Mouse (Mus musculus) liver, adult 2 months (tissue): ENCODE data around the gene Teddm1b. TPM values are rescaled to one million over a fixed set of nuclear protein-coding genes. Genes with fewer than 3 reads are reported as not detected.

ENCODE experiments used
- DNase-seq: peaks from one replicate; pipeline ENCODE4 v3.0.0-alpha.2; 2011; ENCODE audit warnings: low read depth, low spot score; ENCODE audit errors: extremely low read depth
- H3K27ac ChIP-seq: fragments of 200-500 bp; replicated peaks from 2 replicates; pipeline ENCODE4 v1.5.1; 2012; ENCODE audit warnings: low read depth, mild to moderate bottlenecking, control low read depth, inconsistent platforms, low read length; ENCODE audit not compliant: insufficient read depth
- H3K27me3 ChIP-seq: fragments of 200-500 bp; 2 replicates; pipeline ENCODE4 v1.6.1; 2012; ENCODE audit warnings: mild to moderate bottlenecking, moderate library complexity, low read length, inconsistent platforms; ENCODE audit not compliant: control insufficient read depth, insufficient read depth
- H3K36me3 ChIP-seq: fragments of 200-500 bp; 2 replicates; pipeline ENCODE4 v1.6.1; 2012; ENCODE audit warnings: low read length, inconsistent platforms; ENCODE audit not compliant: control insufficient read depth, insufficient read depth
- H3K4me1 ChIP-seq: fragments of 200-500 bp; 2 replicates; pipeline ENCODE4 v1.6.1; 2011; ENCODE audit warnings: low read length; ENCODE audit not compliant: control insufficient read depth, insufficient read depth
- H3K4me3 ChIP-seq: fragments of 200-500 bp; 2 replicates; pipeline ENCODE4 v1.5.1; 2011; ENCODE audit warnings: low read depth, mild to moderate bottlenecking, control low read depth, low read length, moderate library complexity; ENCODE audit not compliant: insufficient read depth
- H3K79me2 ChIP-seq: fragments of 200-500 bp; 2 replicates; pipeline ENCODE4 v1.6.1; 2012; ENCODE audit warnings: inconsistent platforms, mild to moderate bottlenecking, low read length, moderate library complexity; ENCODE audit not compliant: control insufficient read depth, insufficient read depth
- H3K9ac ChIP-seq: fragments of 200-500 bp; 2 replicates; pipeline ENCODE4 v1.6.1; 2012; ENCODE audit warnings: low read depth, mild to moderate bottlenecking, control low read depth, inconsistent platforms, low read length
- CTCF ChIP-seq: fragments of 200-500 bp; IDR thresholded peaks from 2 replicates; pipeline ENCODE4 v1.5.1; 2011; ENCODE audit warnings: low read depth, low read length, control low read depth
- POLR2A ChIP-seq: fragments of 200-500 bp; IDR thresholded peaks from 2 replicates; pipeline ENCODE4 v1.6.1; 2011; ENCODE audit warnings: low read length, control low read depth; ENCODE audit not compliant: insufficient read depth; ENCODE audit errors: extremely low read depth
- WGBS: fragments of 180-500 bp; shearing (Covaris S2); methylation state at CpG from one replicate; pipeline ENCODE4 v1.1.7; 2018; 5-methylcytosine and 5-hydroxymethylcytosine counted together
- polyA plus RNA-seq: library from polyadenylated mRNA; depleted of rRNA; stranded (reverse); fragments of >200 nt; gene quantifications from 2 replicates; pipeline ENCODE4 v1.2.3, GENCODE M21; 2012; rRNA removed
- total RNA-seq: library from RNA; depleted of rRNA; stranded (reverse); fragments of >200 nt; gene quantifications from 2 replicates; pipeline ENCODE4 v1.2.3, GENCODE M21; 2014; rRNA removed

Teddm1b gene
- 0.07 and 0.09 TPM in 2 replicates for total RNA-seq
- 0.10 TPM in 2 replicates for polyA plus RNA-seq

GRCm38 (mm10) chr1:153874045-153874444, at the start of gene Teddm1b:
Gene Teddm1b, plus strand, starts transcription at chr1:153874345.
- H3K9ac ChIP-seq, result no peak within 1 kb of the TSS
- WGBS, result 86% methylated on average over 6 of the region's 6 CpGs
- no peaks in the 10 kb centered on the region for H3K36me3 ChIP-seq
- H3K79me2 ChIP-seq, result no peaks in the 10 kb centered on the region
- no peak within 1 kb of the TSS for H3K4me3 ChIP-seq
- TF ChIP-seq POLR2A (no peak), CTCF (no peak)
- DNase-seq, result no peak
- no peak within 1 kb of the TSS for H3K27ac ChIP-seq
- H3K4me1 ChIP-seq, result no peaks in the 10 kb centered on the region
- no peaks in the 10 kb centered on the region for H3K27me3 ChIP-seq

- no peaks in the 10 kb centered on the region for H3K4me1 ChIP-seq
- TF ChIP-seq POLR2A (no peak), CTCF (no peak)
- no peaks in the 10 kb centered on the region for H3K36me3 ChIP-seq
- no peak overlapping the region for H3K9ac ChIP-seq
- 0 out of 2 replicates have a peak, but pooled peaks cover 2% of the 10 kb centered on the region for H3K27me3 ChIP-seq
- 90% methylated on average over 4 of the region's 4 CpGs for WGBS
- H3K4me3 ChIP-seq, result no peak overlapping the region
- H3K27ac ChIP-seq, result no peak overlapping the region
- DNase-seq, result no peak
- no peaks in the 10 kb centered on the region for H3K79me2 ChIP-seq
Measured at GRCm38 (mm10) chr1:153830746-153831145, 43.4 kb upstream of the Teddm1b start.

GRCm38 (mm10) chr1:153836036-153836435, 38.1 kb upstream of the Teddm1b start:
- no peaks in the 10 kb centered on the region for H3K36me3 ChIP-seq
- H3K4me3 ChIP-seq, result no peak overlapping the region
- 68% methylated on average over 4 of the region's 4 CpGs for WGBS
- DNase-seq, result no peak
- H3K27ac ChIP-seq, result no peak overlapping the region
- H3K79me2 ChIP-seq, result no peaks in the 10 kb centered on the region
- H3K4me1 ChIP-seq, result no peaks in the 10 kb centered on the region
- no peak overlapping the region for H3K9ac ChIP-seq
- H3K27me3 ChIP-seq, result no peaks in the 10 kb centered on the region
- no peak for TF ChIP-seq POLR2A
- no peak for TF ChIP-seq CTCF

- H3K79me2 ChIP-seq, result no peaks in the 10 kb centered on the region
- H3K4me1 ChIP-seq, result no peaks in the 10 kb centered on the region
- DNase-seq, result no peak
- H3K36me3 ChIP-seq, result no peaks in the 10 kb centered on the region
- WGBS, result 89% methylated on average over 11 of the region's 11 CpGs
- H3K27ac ChIP-seq, result no peak overlapping the region
- H3K4me3 ChIP-seq, result no peak overlapping the region
- H3K9ac ChIP-seq, result no peak overlapping the region
- TF ChIP-seq CTCF (no peak), POLR2A (no peak)
- H3K27me3 ChIP-seq, result no peaks in the 10 kb centered on the region
Measured at GRCm38 (mm10) chr1:153842121-153842740, 31.9 kb upstream of the Teddm1b start.

- Histone ChIP-seq H3K4me1 (no peaks in the 10 kb centered on the region), H3K27me3 (no peaks in the 10 kb centered on the region), H3K27ac (no peak within 1 kb of the TSS), H3K4me3 (no peak within 1 kb of the TSS), H3K9ac (no peak within 1 kb of the TSS), H3K79me2 (no peaks in the 10 kb centered on the region), H3K36me3 (no peaks in the 10 kb centered on the region)
- WGBS, result 98% methylated on average over 8 of the region's 8 CpGs
- TF ChIP-seq POLR2A (no peak), CTCF (no peak)
- DNase-seq, result no peak
Measured at GRCm38 (mm10) chr1:153844042-153844441, 30.1 kb upstream of the Teddm1b start, which contains the start of gene Rgsl1. Gene Rgsl1, minus strand, starts transcription at chr1:153844142.

GRCm38 (mm10) chr1:153846420-153846819, 27.7 kb upstream of the Teddm1b start:
- 85% methylated on average over 7 of the region's 7 CpGs for WGBS
- H3K36me3 ChIP-seq, result no peaks in the 10 kb centered on the region
- no peaks in the 10 kb centered on the region for H3K4me1 ChIP-seq
- no peak for TF ChIP-seq CTCF
- no peak for TF ChIP-seq POLR2A
- H3K27me3 ChIP-seq, result no peaks in the 10 kb centered on the region
- H3K9ac ChIP-seq, result no peak overlapping the region
- DNase-seq, result no peak
- H3K4me3 ChIP-seq, result no peak overlapping the region
- H3K79me2 ChIP-seq, result no peaks in the 10 kb centered on the region
- no peak overlapping the region for H3K27ac ChIP-seq
